Mouse (Mus musculus) Patski (cell line): ENCODE measurements around the gene Olfm3. TPM values are rescaled to one million over a fixed set of nuclear protein-coding genes. Genes with fewer than 3 reads are reported as not detected.

Experiments
- ATAC-seq: fragments of 100-300 bp; one replicate; pipeline ENCODE4 v1.8.0; 2021
- CTCF ChIA-PET: fragments of 350-600 bp; sonication (Branson Sonifier 250); formaldehyde crosslinking; loops from one replicate; lab custom pipeline; 2022; ENCODE audit warnings: inconsistent platforms; lab: Charles Lee
- POLR2A ChIA-PET: fragments of 350-600 bp; sonication (Branson Sonifier 250); formaldehyde crosslinking; loops from one replicate; lab custom pipeline; 2022; ENCODE audit warnings: antibody characterized with exemption, inconsistent platforms; lab: Charles Lee
- DNase-seq: peaks from one replicate; pipeline ENCODE4 v3.0.0-alpha.2; 2011; ENCODE audit warnings: low read depth, low spot score
- H3K27me3 ChIP-seq: fragments of 371-371 bp; one replicate; pipeline ENCODE4 v1.5.1; 2021
- CTCF ChIP-seq: fragments of 100-300 bp; IDR thresholded peaks from one replicate; pipeline ENCODE4 v1.5.1; 2021
- in situ Hi-C: fragments of 300-500 bp; cut with MboI; formaldehyde crosslinking; loops from 3 replicates; pipeline ENCODE4 v1.11.1; 2018; ENCODE audit warnings: low pct_unique_long_range_greater_than_20kb, mixed read lengths
- polyA plus RNA-seq: library from polyadenylated mRNA; unstranded; gene quantifications from one replicate; pipeline ENCODE4 v1.2.3, GENCODE M21; 2021

Gene Olfm3
- polyA plus RNA-seq: not detected

GRCm38 (mm10) chr3:114903924-114904438, at the start of gene Olfm3:
TSS of gene Olfm3 (plus strand) at chr3:114904078.
- ChIA-PET CTCF (interaction anchor here (1.1 to 1.4 kb wide), 2 partner anchors 11 to 17 kb away, joined by 3 to 4 read pairs; no protein-coding TSS in a partner anchor), POLR2A (no interaction called here)
- TF ChIP-seq CTCF: no peak
- in situ Hi-C loops: no loop called here
- DNase-seq (no peak), ATAC-seq (no peak)
- no peaks in the 10 kb centered on the region for H3K27me3 ChIP-seq

GRCm38 (mm10) chr3:114889764-114890163, 14.1 kb upstream of the Olfm3 start:
- no peaks in the 10 kb centered on the region for H3K27me3 ChIP-seq
- TF ChIP-seq CTCF: no peak
- ATAC-seq: no peak
- CTCF ChIA-PET: no interaction called here
- DNase-seq: no peak
- in situ Hi-C loops: no loop called here
- POLR2A ChIA-PET: no interaction called here

GRCm38 (mm10) chr3:114904633-114905423, 950 bp downstream of the Olfm3 start:
- DNase-seq (no peak), ATAC-seq (no peak)
- CTCF ChIA-PET: interaction anchor here (1.1 kb wide), 1 partner anchor 16 kb away, joined by 3 read pairs; no protein-coding TSS in a partner anchor
- no peaks in the 10 kb centered on the region for H3K27me3 ChIP-seq
- POLR2A ChIA-PET: no interaction called here
- no peak for TF ChIP-seq CTCF
- in situ Hi-C loops: no loop called here

GRCm38 (mm10) chr3:114907537-114907936, 3.7 kb downstream of the Olfm3 start:
- ChIA-PET POLR2A (no interaction called here), CTCF (no interaction called here)
- no peaks in the 10 kb centered on the region for H3K27me3 ChIP-seq
- in situ Hi-C loops: no loop called here
- no peak for ATAC-seq
- TF ChIP-seq CTCF: no peak
- DNase-seq: no peak

GRCm38 (mm10) chr3:114908846-114909245, 5.0 kb downstream of the Olfm3 start:
- ChIA-PET POLR2A (no interaction called here), CTCF (interaction anchor here (2.2 kb wide), 1 partner anchor 14 kb away, joined by 5 read pairs; no protein-coding TSS in a partner anchor)
- TF ChIP-seq CTCF: no peak
- ATAC-seq (no peak), DNase-seq (no peak)
- in situ Hi-C loops: no loop called here
- no peaks in the 10 kb centered on the region for H3K27me3 ChIP-seq

- POLR2A ChIA-PET: no interaction called here
- in situ Hi-C loops: no loop called here
- CTCF ChIA-PET: no interaction called here
These were observed 16.2 kb downstream of the Olfm3 start for GRCm38 (mm10) chr3:114920102-114920501.

GRCm38 (mm10) chr3:114929605-114930004, 25.7 kb downstream of the Olfm3 start:
- CTCF ChIA-PET: interaction anchor here (1.2 kb wide), 1 partner anchor 14 kb away, joined by 3 read pairs; no protein-coding TSS in a partner anchor
- TF ChIP-seq CTCF: no peak
- POLR2A ChIA-PET: no interaction called here
- ATAC-seq: no peak
- in situ Hi-C loops: no loop called here
- no peaks in the 10 kb centered on the region for H3K27me3 ChIP-seq
- no peak for DNase-seq

More at GRCm38 (mm10) chr3:114920102-114920501, 16.2 kb downstream of the Olfm3 start:
- TF ChIP-seq CTCF: no peak
- DNase-seq: no peak
- H3K27me3 ChIP-seq: no peaks in the 10 kb centered on the region
- ATAC-seq: no peak

GRCm38 (mm10) chr3:114930336-114930735, 26.5 kb downstream of the Olfm3 start:
- no peaks in the 10 kb centered on the region for H3K27me3 ChIP-seq
- no peak for DNase-seq
- TF ChIP-seq CTCF: no peak
- ChIA-PET CTCF (interaction anchor here (1.2 kb wide), 1 partner anchor 15 kb away, joined by 3 read pairs; no protein-coding TSS in a partner anchor), POLR2A (interaction anchor here (0.8 kb wide), 1 partner anchor 184 kb away, joined by 4 read pairs; no protein-coding TSS in a partner anchor)
- no peak for ATAC-seq
- in situ Hi-C loops: no loop called here

GRCm38 (mm10) chr3:114930796-114931195, 26.9 kb downstream of the Olfm3 start:
- no peak for TF ChIP-seq CTCF
- no peaks in the 10 kb centered on the region for H3K27me3 ChIP-seq
- in situ Hi-C loops: no loop called here
- DNase-seq (no peak), ATAC-seq (no peak)
- CTCF ChIA-PET: interaction anchor here (1.1 to 1.8 kb wide), 4 partner anchors 8 to 54 kb away, joined by 3 to 7 read pairs (median 3); no protein-coding TSS in a partner anchor
- POLR2A ChIA-PET: interaction anchor here (0.8 kb wide), 1 partner anchor 184 kb away, joined by 4 read pairs; no protein-coding TSS in a partner anchor

GRCm38 (mm10) chr3:114932881-114933280, 29.0 kb downstream of the Olfm3 start:
- ATAC-seq (no peak), DNase-seq (no peak)
- H3K27me3 ChIP-seq: no peaks in the 10 kb centered on the region
- in situ Hi-C loops: no loop called here
- TF ChIP-seq CTCF: no peak
- ChIA-PET CTCF (no interaction called here), POLR2A (no interaction called here)

GRCm38 (mm10) chr3:114954904-114955303, 51.0 kb downstream of the Olfm3 start:
- ChIA-PET POLR2A (no interaction called here), CTCF (interaction anchor here (1.4 kb wide), 1 partner anchor 15 kb away, joined by 3 read pairs; no protein-coding TSS in a partner anchor)
- in situ Hi-C loops: no loop called here
- DNase-seq: no peak
- no peak for ATAC-seq
- H3K27me3 ChIP-seq: no peaks in the 10 kb centered on the region
- no peak for TF ChIP-seq CTCF
